Mouse (Mus musculus) stomach, postnatal 0 days (tissue): Measurements from ENCODE around the gene Olfr639. TPM values are rescaled to one million over a fixed set of nuclear protein-coding genes. Genes with fewer than 3 reads are reported as not detected.
"Not testable (repeated sequence)": the region's sequence is repeated elsewhere in the genome, so short reads cannot be mapped to it uniquely, and the experiment has no call there.

Source experiments
- ATAC-seq: fragments of 200-750 bp; cut with Nextera tagmentation; 2 replicates; pipeline ENCODE4 v1.8.0; 2017; ENCODE audit not compliant: low FRiP score, low TSS enrichment
- DNase-seq: peaks from one replicate; pipeline ENCODE4 v3.0.0-alpha.2; 2016; ENCODE audit warnings: low spot score
- H3K27ac ChIP-seq: fragments of 300-500 bp; sonication (generic); replicated peaks from 2 replicates; pipeline ENCODE4 v1.5.1; 2014; ENCODE audit warnings: mild to moderate bottlenecking, control low read depth
- H3K27me3 ChIP-seq: fragments of 300-500 bp; sonication (generic); 2 replicates; pipeline ENCODE4 v1.6.1; 2014; ENCODE audit warnings: low read length; ENCODE audit not compliant: control insufficient read depth, insufficient read depth
- H3K36me3 ChIP-seq: fragments of 300-500 bp; sonication (generic); 2 replicates; pipeline ENCODE4 v1.6.1; 2014; ENCODE audit warnings: low read length, mixed read lengths; ENCODE audit not compliant: control insufficient read depth, insufficient read depth
- H3K4me1 ChIP-seq: fragments of 300-500 bp; sonication (generic); replicated peaks from 2 replicates; pipeline ENCODE4 v1.6.1; 2014; ENCODE audit warnings: antibody characterized with exemption; ENCODE audit not compliant: control insufficient read depth, insufficient read depth
- H3K4me2 ChIP-seq: fragments of 300-500 bp; sonication (generic); replicated peaks from 2 replicates; pipeline ENCODE4 v1.6.1; 2014; ENCODE audit warnings: low read depth, mild to moderate bottlenecking, control low read depth, moderate library complexity
- H3K4me3 ChIP-seq: fragments of 300-500 bp; sonication (generic); 2 replicates; pipeline ENCODE4 v1.5.1; 2014; ENCODE audit warnings: low read depth, low read length, control low read depth
- H3K9ac ChIP-seq: fragments of 300-500 bp; sonication (generic); 2 replicates; pipeline ENCODE4 v1.6.1; 2014; ENCODE audit warnings: mild to moderate bottlenecking, low read length, control low read depth, mixed read lengths
- H3K9me3 ChIP-seq: fragments of 300-500 bp; sonication (generic); 2 replicates; pipeline ENCODE4 v1.6.1; 2016; ENCODE audit warnings: low read length; ENCODE audit not compliant: control insufficient read depth
- CTCF ChIP-seq: IDR thresholded peaks from 2 replicates; pipeline ENCODE4 v1.5.1; 2016; ENCODE audit warnings: antibody characterized with exemption, low read depth, mild to moderate bottlenecking, moderate library complexity
- EP300 ChIP-seq: optimal IDR thresholded peaks from 2 replicates; pipeline ENCODE3; 2016; ENCODE audit warnings: antibody characterized with exemption
- WGBS: fragments of 180-500 bp; shearing (Covaris S2); extraction: QIAGEN DNeasy Blood & Tissue Kit; methylation state at CpG from one replicate; pipeline ENCODE4 v1.1.7; 2014; 5-methylcytosine and 5-hydroxymethylcytosine counted together
- polyA plus RNA-seq: library from polyadenylated mRNA; unstranded; fragments of >200 nt; fragmentation: Nextera tagmentation; extraction: Ambion mirVana; gene quantifications from 2 replicates; pipeline ENCODE4 v1.2.1, GENCODE M21; 2015

The Olfr639 gene
- polyA plus RNA-seq, 1 experiment from 2014 or later, result 0.01 TPM

DNA sequence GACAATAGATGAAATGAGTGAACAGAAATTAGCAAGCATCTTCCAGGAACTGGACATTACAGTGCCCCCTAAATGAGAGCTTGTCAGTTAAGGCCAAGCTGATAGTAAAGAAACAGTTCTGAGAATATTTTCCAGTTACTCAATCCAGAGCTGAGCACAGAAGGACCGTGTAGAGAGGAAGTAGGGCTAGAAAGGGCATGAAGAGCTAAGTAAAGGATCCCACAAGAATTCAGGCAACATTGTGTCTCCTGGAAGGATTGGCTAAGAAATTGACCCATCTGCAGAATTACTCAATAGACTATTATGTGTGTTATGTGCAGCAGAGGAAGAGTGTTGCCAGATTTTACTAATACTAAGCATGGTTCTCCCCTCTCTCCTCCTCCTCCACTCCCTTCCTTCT lies 45.3 kb downstream of the Olfr639 start:
- Histone ChIP-seq H3K4me3 (no peak overlapping the region), H3K4me1 (no peaks in the 10 kb centered on the region), H3K27me3 (no peaks in the 10 kb centered on the region), H3K9me3 (no peaks in the 10 kb centered on the region), H3K9ac (no peak overlapping the region), H3K36me3 (no peaks in the 10 kb centered on the region), H3K27ac (no peak overlapping the region), H3K4me2 (no peak overlapping the region)
- TF ChIP-seq EP300, result no peak
- TF ChIP-seq CTCF, result no peak
- WGBS, result 61% methylated on average over 1 of the region's 1 CpGs
- ATAC-seq (no peak), DNase-seq (no peak)

DNA sequence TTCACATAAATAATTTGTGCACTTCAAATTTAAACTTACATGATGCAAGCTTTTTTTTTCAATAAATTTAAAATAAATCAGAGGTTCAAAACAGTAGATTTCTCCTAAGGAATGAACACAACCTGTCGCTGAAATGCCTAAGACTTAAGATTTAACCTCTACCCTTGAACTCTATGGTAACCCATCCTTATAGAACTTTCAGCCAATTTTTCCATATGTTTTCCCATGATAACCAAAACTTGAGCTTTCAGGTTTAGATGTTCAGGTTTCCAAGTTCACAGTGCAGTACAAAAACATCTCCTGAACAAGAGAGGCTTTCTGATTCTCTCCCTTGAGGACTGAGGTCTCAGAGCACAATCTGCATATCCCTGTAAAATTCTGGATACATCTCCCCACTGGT lies 46.3 kb downstream of the Olfr639 start, which contains the start of gene Olfr635:
TSS of gene Olfr635 (plus strand) at position 301 of the 400 bp plus-strand sequence.
- no peaks in the 10 kb centered on the region for H3K36me3 ChIP-seq
- 76% methylated on average over 1 of the region's 1 CpGs for WGBS
- no peak within 1 kb of the TSS for H3K4me2 ChIP-seq
- H3K9ac ChIP-seq, result no peak within 1 kb of the TSS
- H3K4me1 ChIP-seq, result no peaks in the 10 kb centered on the region
- no peaks in the 10 kb centered on the region for H3K27me3 ChIP-seq
- no peaks in the 10 kb centered on the region for H3K9me3 ChIP-seq
- H3K27ac ChIP-seq, result no peak within 1 kb of the TSS
- TF ChIP-seq EP300, result no peak
- no peak for TF ChIP-seq CTCF
- H3K4me3 ChIP-seq, result no peak within 1 kb of the TSS
- ATAC-seq, result no peak
- no peak for DNase-seq

DNA sequence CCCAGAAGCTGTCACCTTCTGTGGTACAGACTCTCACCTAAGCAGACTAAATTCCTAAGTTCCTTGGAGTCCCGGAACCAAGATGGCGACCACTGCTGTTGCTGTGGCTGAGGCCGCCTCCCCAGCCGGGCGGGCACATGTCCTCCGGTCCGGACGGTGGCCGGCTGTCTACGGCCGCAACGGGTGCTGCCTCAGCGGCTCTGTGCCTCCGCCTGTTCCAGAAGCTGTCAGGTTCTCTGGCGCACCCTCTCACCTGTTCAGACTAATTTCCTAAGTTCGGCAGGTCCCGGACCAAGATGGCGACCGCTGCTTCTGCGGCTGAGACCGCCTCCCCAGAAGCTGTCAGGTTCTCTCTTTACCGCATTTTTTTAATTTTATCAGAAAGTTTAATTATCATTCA lies 50.2 kb downstream of the Olfr639 start:
- DNase-seq, H3K27me3 ChIP-seq, H3K36me3 ChIP-seq, H3K4me1 ChIP-seq, ATAC-seq, H3K9ac ChIP-seq, H3K4me2 ChIP-seq, H3K4me3 ChIP-seq, H3K9me3 ChIP-seq, H3K27ac ChIP-seq: not testable (repeated sequence)
- 94% methylated on average over 22 of the region's 22 CpGs for WGBS

Other genes with a start within 250 kb of the Olfr639 start
- gene Olfr69, start 245.7 kb downstream of the Olfr639 start, polyA plus RNA-seq, result not detected in 2 replicates
- gene Olfr68, start 237.6 kb downstream of the Olfr639 start, polyA plus RNA-seq, result 0.02 TPM in 1 of 2 replicates, not detected in the other
- gene Olfr67, start 225.5 kb downstream of the Olfr639 start, polyA plus RNA-seq, result not detected in 2 replicates
- gene Hbb-bt, start 203.3 kb downstream of the Olfr639 start, polyA plus RNA-seq, result 137 and 177 TPM in 2 replicates
- gene Hbb-bs, start 189.2 kb downstream of the Olfr639 start, polyA plus RNA-seq, result 597 and 747 TPM in 2 replicates
- not detected in 2 replicates for gene Hbb-bh2, start 176.8 kb downstream of the Olfr639 start, polyA plus RNA-seq
- gene Hbb-bh1, start 174.1 kb downstream of the Olfr639 start, polyA plus RNA-seq, result not detected in 2 replicates
- not detected in 2 replicates for gene Hbb-y, start 164.1 kb downstream of the Olfr639 start, polyA plus RNA-seq
- gene Olfr66, start 131.1 kb downstream of the Olfr639 start, polyA plus RNA-seq, result not detected in 2 replicates
- gene Olfr64, start 122.8 kb downstream of the Olfr639 start, polyA plus RNA-seq, result not detected in 2 replicates
- gene Olfr65, start 113.8 kb downstream of the Olfr639 start, polyA plus RNA-seq, result not detected in 2 replicates
- not detected in 2 replicates for gene Olfr631, start 88.5 kb downstream of the Olfr639 start, polyA plus RNA-seq
- gene Olfr632, start 83.0 kb downstream of the Olfr639 start, polyA plus RNA-seq, result not detected in 2 replicates
- not detected in 2 replicates for gene Olfr633, start 72.9 kb downstream of the Olfr639 start, polyA plus RNA-seq
- 0.01 TPM in 1 of 2 replicates, not detected in the other for gene Olfr635, start 46.2 kb downstream of the Olfr639 start, polyA plus RNA-seq
- gene Olfr638, start 18.6 kb downstream of the Olfr639 start, polyA plus RNA-seq, result not detected in 2 replicates
- gene Olfr640, start 8.3 kb upstream of the Olfr639 start, polyA plus RNA-seq, result 0.04 TPM in 1 of 2 replicates, not detected in the other
- not detected in 2 replicates for gene Olfr641, start 18.1 kb upstream of the Olfr639 start, polyA plus RNA-seq
- not detected in 2 replicates for gene Olfr642, start 35.4 kb upstream of the Olfr639 start, polyA plus RNA-seq
- gene 4930516K23Rik, start 44.1 kb upstream of the Olfr639 start, polyA plus RNA-seq, result not detected in 2 replicates
- gene Olfr644, start 54.6 kb upstream of the Olfr639 start, polyA plus RNA-seq, result not detected in 2 replicates
- not detected in 2 replicates for gene Olfr645, start 68.2 kb upstream of the Olfr639 start, polyA plus RNA-seq
- 0.11 TPM in 1 of 2 replicates, not detected in the other for gene Olfr646, start 87.6 kb upstream of the Olfr639 start, polyA plus RNA-seq
- not detected in 2 replicates for gene Ubqln5, start 112.5 kb upstream of the Olfr639 start, polyA plus RNA-seq
- not detected in 2 replicates for gene Olfr643, start 120.1 kb upstream of the Olfr639 start, polyA plus RNA-seq
- not detected in 2 replicates for gene Ubqln3, start 126.0 kb upstream of the Olfr639 start, polyA plus RNA-seq
- gene Ubqlnl, start 133.3 kb upstream of the Olfr639 start, polyA plus RNA-seq, result not detected in 2 replicates
- gene Olfm5, start 147.5 kb upstream of the Olfr639 start, polyA plus RNA-seq, result not detected in 2 replicates
- gene Olfr648, start 166.1 kb upstream of the Olfr639 start, polyA plus RNA-seq, result 0.07 and 0.08 TPM in 2 replicates
- not detected in 2 replicates for gene Olfr649, start 178.7 kb upstream of the Olfr639 start, polyA plus RNA-seq
- gene Trim6, start 201.5 kb upstream of the Olfr639 start, polyA plus RNA-seq, result 0.74 and 0.83 TPM in 2 replicates
- 2.0 and 2.7 TPM in 2 replicates for gene Trim34a, start 227.2 kb upstream of the Olfr639 start, polyA plus RNA-seq